Mouse (Mus musculus) embryonic facial prominence, embryonic 11.5 days (tissue): ENCODE measurements around the gene Usp37. TPM values are rescaled to one million over a fixed set of nuclear protein-coding genes. Genes with fewer than 3 reads are reported as not detected.

ENCODE experiments used
- ATAC-seq: fragments of 200-750 bp; cut with Nextera tagmentation; replicated peaks from 2 replicates; pipeline ENCODE4 v1.8.0; 2017; ENCODE audit warnings: low read depth; ENCODE audit not compliant: insufficient number of reproducible peaks, low FRiP score, low TSS enrichment
- DNase-seq: peaks from one replicate; pipeline ENCODE4 v3.0.0-alpha.2; 2015; ENCODE audit warnings: low spot score
- H3K27ac ChIP-seq: fragments of 300-500 bp; sonication (generic); replicated peaks from 2 replicates; pipeline ENCODE4 v1.5.1; 2014; ENCODE audit warnings: mild to moderate bottlenecking, low read depth, low read length, control low read depth
- H3K27me3 ChIP-seq: fragments of 300-500 bp; sonication (generic); 2 replicates; pipeline ENCODE4 v1.6.1; 2014; ENCODE audit warnings: mild to moderate bottlenecking, low read length, moderate library complexity, mixed read lengths; ENCODE audit not compliant: control insufficient read depth, insufficient read depth
- H3K36me3 ChIP-seq: fragments of 300-500 bp; sonication (generic); replicated peaks from 2 replicates; pipeline ENCODE4 v1.6.1; 2014; ENCODE audit warnings: low read depth, mild to moderate bottlenecking, low read length, moderate library complexity, mixed read lengths; ENCODE audit not compliant: control insufficient read depth, insufficient read depth
- H3K4me1 ChIP-seq: fragments of 300-500 bp; sonication (generic); 2 replicates; pipeline ENCODE4 v1.6.1; 2014; ENCODE audit warnings: low read length, mixed read lengths; ENCODE audit not compliant: control insufficient read depth, insufficient read depth
- H3K4me2 ChIP-seq: fragments of 300-500 bp; sonication (generic); 2 replicates; pipeline ENCODE4 v1.6.1; 2014; ENCODE audit warnings: low read depth, mild to moderate bottlenecking, control low read depth, low read length, moderate library complexity
- H3K4me3 ChIP-seq: fragments of 300-500 bp; sonication (generic); 2 replicates; pipeline ENCODE4 v1.5.1; 2014; ENCODE audit warnings: low read depth, low read length, control low read depth
- H3K9ac ChIP-seq: fragments of 300-500 bp; sonication (generic); replicated peaks from 2 replicates; pipeline ENCODE4 v1.6.1; 2014; ENCODE audit warnings: mild to moderate bottlenecking, control low read depth, low read length
- H3K9me3 ChIP-seq: fragments of 300-500 bp; sonication (generic); replicated peaks from 2 replicates; pipeline ENCODE4 v1.6.1; 2016; ENCODE audit warnings: mild to moderate bottlenecking, low read length, inconsistent platforms, mixed read lengths; ENCODE audit not compliant: control insufficient read depth
- WGBS: fragments of 180-500 bp; shearing (Covaris S2); extraction: QIAGEN DNeasy Blood & Tissue Kit; methylation state at CpG from one replicate; pipeline ENCODE4 v1.1.7; 2014; 5-methylcytosine and 5-hydroxymethylcytosine counted together
- polyA plus RNA-seq: library from polyadenylated mRNA; unstranded; fragments of >200 nt; fragmentation: Nextera tagmentation; extraction: Ambion mirVana; gene quantifications from 2 replicates; pipeline ENCODE4 v1.2.1, GENCODE M21; 2014

Usp37 gene
- polyA plus RNA-seq, 1 experiment from 2014 or later, result 46.5 TPM

DNA sequence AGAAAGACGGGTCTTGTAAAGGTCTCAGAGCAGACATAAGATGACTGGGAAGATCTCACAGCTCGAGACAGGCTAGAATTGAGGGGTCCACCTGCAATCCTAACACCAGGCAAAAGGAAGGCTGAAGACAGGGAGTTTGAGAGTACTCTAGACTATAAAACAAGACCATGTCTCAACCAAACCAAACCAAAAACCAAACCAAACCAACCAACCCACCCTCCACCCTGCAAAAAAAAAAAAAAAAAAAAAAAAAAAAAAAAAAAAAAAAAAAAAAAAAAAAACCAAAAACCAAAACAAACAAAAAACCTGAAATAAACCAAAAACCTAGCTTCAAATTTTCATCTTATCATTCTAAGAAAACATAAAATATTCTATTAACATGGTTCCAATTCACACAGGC is 99.5 kb downstream of the Usp37 start:
- no peak for ATAC-seq
- no peak overlapping the region for H3K4me2 ChIP-seq
- H3K9ac ChIP-seq, result no peak overlapping the region
- no peaks in the 10 kb centered on the region for H3K4me1 ChIP-seq
- H3K27me3 ChIP-seq, result no peaks in the 10 kb centered on the region
- peaks cover 4% of the 10 kb centered on the region for H3K36me3 ChIP-seq
- no peaks in the 10 kb centered on the region for H3K9me3 ChIP-seq
- WGBS, result 90% methylated on average over 2 of the region's 2 CpGs
- no peak for DNase-seq
- no peak overlapping the region for H3K27ac ChIP-seq
- no peak overlapping the region for H3K4me3 ChIP-seq

DNA sequence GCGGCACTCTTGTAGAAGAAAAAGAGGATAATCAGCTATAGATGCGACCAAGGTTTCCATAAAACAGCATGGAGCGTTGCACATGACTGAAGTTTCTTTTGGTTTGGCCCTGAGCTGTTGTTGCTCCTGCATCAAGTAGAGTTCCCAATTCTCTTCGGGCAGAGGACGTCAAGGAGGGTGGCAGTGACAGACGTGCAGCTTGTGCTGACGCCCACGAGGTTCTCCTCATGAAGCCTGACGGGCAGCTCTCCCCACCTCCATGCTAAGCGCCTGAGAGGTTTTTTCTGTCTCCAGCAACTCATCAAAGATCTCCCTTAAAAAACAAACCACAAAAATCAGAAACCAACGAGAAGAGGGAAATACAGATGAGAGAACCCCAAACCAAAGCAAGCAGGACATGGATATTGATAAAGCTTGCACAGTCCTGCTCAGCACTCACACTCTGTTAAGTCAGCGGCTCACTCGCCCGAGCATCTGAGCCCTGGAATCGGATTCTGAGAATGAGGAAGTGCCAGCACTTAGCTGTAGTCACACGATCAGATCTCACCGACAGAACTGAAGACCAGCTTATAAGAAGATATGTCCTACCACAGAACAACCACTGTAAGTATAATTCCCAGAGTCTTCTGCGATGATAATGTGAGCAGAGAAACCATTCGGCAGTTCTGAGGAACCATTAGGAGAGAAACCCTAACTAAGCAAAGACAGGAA is 104.8 kb downstream of the Usp37 start:
- Histone ChIP-seq H3K9me3 (no peaks in the 10 kb centered on the region), H3K4me3 (no peak overlapping the region), H3K9ac (no peak overlapping the region), H3K36me3 (0 out of 2 replicates have a peak, but pooled peaks cover 2% of the 10 kb centered on the region), H3K27ac (no peak overlapping the region), H3K4me2 (no peak overlapping the region), H3K27me3 (no peaks in the 10 kb centered on the region), H3K4me1 (no peaks in the 10 kb centered on the region)
- ATAC-seq (no peak), DNase-seq (no peak)
- 93% methylated on average over 19 of the region's 19 CpGs for WGBS

DNA sequence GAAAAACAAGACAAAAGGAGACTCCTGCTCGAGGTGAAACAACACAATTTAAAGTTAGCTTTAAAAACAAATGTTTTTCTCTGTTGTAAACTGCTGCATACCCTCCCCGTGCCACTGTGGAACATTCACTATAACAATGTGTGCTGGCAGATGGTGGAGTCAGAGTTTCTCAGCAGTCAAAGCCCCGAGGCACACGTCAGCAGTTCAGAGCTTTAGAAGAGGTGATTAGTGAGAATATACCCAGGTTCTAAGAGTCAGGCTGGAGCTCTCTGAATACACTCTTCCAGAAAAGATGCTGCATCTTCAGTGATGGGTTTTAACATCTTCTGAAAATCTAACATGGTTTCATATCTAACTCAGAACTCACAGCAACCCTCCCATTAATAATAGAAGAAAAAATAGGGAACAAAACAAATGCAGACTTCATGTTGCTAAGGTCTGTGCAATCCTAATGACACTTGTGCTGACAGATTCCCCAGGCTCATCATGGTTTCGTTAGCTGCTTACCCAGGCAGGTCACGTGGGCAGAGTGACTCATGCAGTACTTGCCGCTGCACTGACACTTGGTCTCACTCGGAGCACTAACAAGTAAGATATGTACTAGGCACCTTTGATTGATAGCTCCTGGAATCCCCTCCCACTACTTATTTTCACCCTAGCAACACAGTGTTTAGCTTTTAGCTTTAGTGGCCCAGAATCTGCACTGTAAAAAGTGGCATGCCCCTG is 106.2 kb downstream of the Usp37 start:
- no peak overlapping the region for H3K9ac ChIP-seq
- DNase-seq, result no peak
- H3K36me3 ChIP-seq, result 0 out of 2 replicates have a peak, but pooled peaks cover 2% of the 10 kb centered on the region

GRCm38 (mm10) chr1:74435563-74435962 is 108.5 kb downstream of the Usp37 start:
- Histone ChIP-seq H3K9ac (no peak overlapping the region), H3K4me3 (no peak overlapping the region), H3K9me3 (no peaks in the 10 kb centered on the region), H3K27me3 (no peaks in the 10 kb centered on the region), H3K27ac (no peak overlapping the region), H3K4me1 (no peaks in the 10 kb centered on the region), H3K36me3 (0 out of 2 replicates have a peak, but pooled peaks cover 2% of the 10 kb centered on the region), H3K4me2 (no peak overlapping the region)
- 89% methylated on average over 6 of the region's 6 CpGs for WGBS
- DNase-seq, result no peak
- no peak for ATAC-seq

More for the DNA sequence above, 106.2 kb downstream of the Usp37 start:
- no peak overlapping the region for H3K4me2 ChIP-seq
- H3K4me1 ChIP-seq, result no peaks in the 10 kb centered on the region
- no peak for ATAC-seq
- WGBS, result 86% methylated on average over 8 of the region's 8 CpGs
- no peak overlapping the region for H3K27ac ChIP-seq
- no peaks in the 10 kb centered on the region for H3K27me3 ChIP-seq
- no peak overlapping the region for H3K4me3 ChIP-seq
- no peaks in the 10 kb centered on the region for H3K9me3 ChIP-seq

GRCm38 (mm10) chr1:74434596-74434995 is 109.5 kb downstream of the Usp37 start:
- WGBS, result 62% methylated on average over 5 of the region's 5 CpGs
- DNase-seq (no peak), ATAC-seq (no peak)

DNA sequence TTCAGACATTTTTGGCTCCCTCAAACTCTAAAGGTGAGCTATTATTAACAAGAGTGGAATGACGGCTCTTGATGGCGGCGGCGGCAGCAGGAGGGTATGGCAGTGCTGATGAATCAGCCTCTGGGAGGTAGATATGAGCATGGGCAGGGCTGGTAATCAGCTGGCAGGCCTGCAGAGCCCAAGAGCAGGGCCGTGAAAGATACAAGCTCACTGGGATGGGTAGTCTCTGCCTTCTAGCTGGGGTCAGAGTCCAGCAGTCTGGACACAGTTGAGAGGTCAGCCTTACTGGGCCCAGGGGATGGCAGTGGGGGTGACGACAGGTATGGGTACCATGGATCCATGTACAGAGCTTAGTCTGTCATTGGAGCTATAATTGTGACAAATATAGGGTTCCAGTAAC is 110.9 kb downstream of the Usp37 start:
- WGBS, result 93% methylated on average over 6 of the region's 6 CpGs
- DNase-seq (no peak), ATAC-seq (no peak)
- Histone ChIP-seq H3K4me3 (no peak overlapping the region), H3K27ac (no peak overlapping the region), H3K4me2 (no peak overlapping the region), H3K9me3 (no peaks in the 10 kb centered on the region), H3K36me3 (no peaks in the 10 kb centered on the region), H3K27me3 (no peaks in the 10 kb centered on the region), H3K4me1 (no peaks in the 10 kb centered on the region), H3K9ac (no peak overlapping the region)

More at GRCm38 (mm10) chr1:74434596-74434995, 109.5 kb downstream of the Usp37 start:
- Histone ChIP-seq H3K9ac (no peak overlapping the region), H3K36me3 (0 out of 2 replicates have a peak, but pooled peaks cover 2% of the 10 kb centered on the region), H3K4me2 (no peak overlapping the region), H3K27ac (no peak overlapping the region), H3K9me3 (no peaks in the 10 kb centered on the region), H3K27me3 (no peaks in the 10 kb centered on the region), H3K4me3 (no peak overlapping the region), H3K4me1 (no peaks in the 10 kb centered on the region)

GRCm38 (mm10) chr1:74425845-74426244 is 118.2 kb downstream of the Usp37 start:
- ATAC-seq, result no peak
- WGBS, result 61% methylated on average over 7 of the region's 7 CpGs
- no peaks in the 10 kb centered on the region for H3K27me3 ChIP-seq
- H3K36me3 ChIP-seq, result no peaks in the 10 kb centered on the region
- DNase-seq, result no peak
- no peak overlapping the region for H3K9ac ChIP-seq
- H3K4me2 ChIP-seq, result no peak overlapping the region
- no peak overlapping the region for H3K27ac ChIP-seq
- no peak overlapping the region for H3K4me3 ChIP-seq
- H3K4me1 ChIP-seq, result no peaks in the 10 kb centered on the region
- H3K9me3 ChIP-seq, result no peaks in the 10 kb centered on the region

- Histone ChIP-seq H3K9me3 (no peaks in the 10 kb centered on the region), H3K4me3 (no peak overlapping the region), H3K27me3 (no peaks in the 10 kb centered on the region), H3K9ac (no peak overlapping the region), H3K27ac (no peak overlapping the region), H3K4me1 (no peaks in the 10 kb centered on the region), H3K36me3 (no peaks in the 10 kb centered on the region), H3K4me2 (no peak overlapping the region)
- ATAC-seq (no peak), DNase-seq (no peak)
- 21% methylated on average over 8 of the region's 8 CpGs for WGBS
Measured at GRCm38 (mm10) chr1:74423147-74423546, 120.9 kb downstream of the Usp37 start.
